Mouse (Mus musculus): ENCODE data around the gene Map3k1. TPM values are rescaled to one million over a fixed set of nuclear protein-coding genes. Genes with fewer than 3 reads are reported as not detected.

Map3k1 gene
- polyA plus RNA-seq, 1 experiment from 2014 or later = 13.5 TPM

DNA sequence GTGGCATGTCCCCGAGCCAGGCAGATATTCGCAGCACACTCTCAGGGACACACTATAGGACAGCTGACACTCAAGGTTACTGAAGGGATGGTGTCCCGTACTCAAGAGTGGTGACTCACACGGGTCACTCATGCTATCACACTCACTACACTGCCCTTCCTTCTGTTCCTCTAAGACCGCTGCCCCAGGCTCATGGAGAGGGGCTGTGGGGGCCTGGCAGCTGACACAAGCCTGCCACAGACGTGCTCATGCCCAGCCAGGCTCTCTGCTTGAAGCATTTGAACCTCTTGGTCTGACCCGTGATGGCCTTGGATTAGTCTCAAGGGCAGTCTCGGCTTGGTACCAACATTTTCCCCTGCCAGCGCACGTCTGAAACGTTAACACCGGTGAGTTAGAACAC is 10.7 kb downstream of the Map3k1 start:
- Histone ChIP-seq H3K9ac (ENCODE audit: low read depth, low read length) (peak overlapping the region; percentile 18; the same call in 1 of the 2 replicates), H3K4me1 (ENCODE audit: control insufficient read depth, insufficient read depth, low read depth, low read length) (peaks cover 53% of the 10 kb centered on the region), H3K9me3 (ENCODE audit: control insufficient read depth, low read length) (no peaks in the 10 kb centered on the region), H3K27me3 (replicated peaks; ENCODE audit: control insufficient read depth, insufficient read depth, low read length) (no peaks in the 10 kb centered on the region), H3K4me2 (ENCODE audit: low read length) (no peak overlapping the region; the same call in 1 of the 2 replicates), H3K4me3 (ENCODE audit: low read length) (no peak overlapping the region), H3K36me3 (ENCODE audit: control insufficient read depth, insufficient read depth, low read length) (no peaks in the 10 kb centered on the region), H3K27ac (ENCODE audit: low read depth, low read length) (no peak overlapping the region)
- peak; percentile 16; the same call in 1 of the 2 replicates for ATAC-seq
- WGBS = 69% methylated on average over 12 of the region's 12 CpGs

DNA sequence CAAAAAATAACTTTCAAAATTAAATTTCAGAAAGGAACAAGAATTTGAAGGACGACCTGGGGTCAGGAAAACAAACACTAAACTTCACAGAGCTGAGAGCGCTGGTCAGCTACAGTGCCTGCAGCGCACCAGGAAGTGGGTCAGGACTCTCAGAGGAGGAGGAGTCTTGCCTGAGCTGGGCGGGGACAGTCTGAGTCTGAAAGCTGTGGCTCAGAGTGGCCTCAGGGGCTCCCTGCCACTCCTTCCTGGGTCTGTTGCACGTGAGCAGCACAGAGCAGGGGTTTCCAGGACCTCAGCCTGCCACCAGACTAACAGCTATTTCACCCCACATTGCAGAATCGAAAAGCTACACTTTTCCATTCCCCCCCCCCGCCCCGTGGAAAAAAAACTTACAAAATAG is 11.8 kb downstream of the Map3k1 start:
- Histone ChIP-seq H3K27me3 (replicated peaks; ENCODE audit: control insufficient read depth, insufficient read depth, low read length) (no peaks in the 10 kb centered on the region), H3K36me3 (ENCODE audit: control insufficient read depth, insufficient read depth, low read length) (no peaks in the 10 kb centered on the region), H3K9me3 (ENCODE audit: control insufficient read depth, low read length) (no peaks in the 10 kb centered on the region), H3K4me1 (ENCODE audit: control insufficient read depth, insufficient read depth, low read depth, low read length) (peaks cover 48% of the 10 kb centered on the region), H3K9ac (ENCODE audit: low read depth, low read length) (no peak overlapping the region), H3K4me3 (ENCODE audit: low read length) (no peak overlapping the region), H3K4me2 (ENCODE audit: low read length) (no peak overlapping the region), H3K27ac (ENCODE audit: low read depth, low read length) (no peak overlapping the region)
- ATAC-seq = peak; percentile 70
- WGBS = 15% methylated on average over 8 of the region's 8 CpGs

DNA sequence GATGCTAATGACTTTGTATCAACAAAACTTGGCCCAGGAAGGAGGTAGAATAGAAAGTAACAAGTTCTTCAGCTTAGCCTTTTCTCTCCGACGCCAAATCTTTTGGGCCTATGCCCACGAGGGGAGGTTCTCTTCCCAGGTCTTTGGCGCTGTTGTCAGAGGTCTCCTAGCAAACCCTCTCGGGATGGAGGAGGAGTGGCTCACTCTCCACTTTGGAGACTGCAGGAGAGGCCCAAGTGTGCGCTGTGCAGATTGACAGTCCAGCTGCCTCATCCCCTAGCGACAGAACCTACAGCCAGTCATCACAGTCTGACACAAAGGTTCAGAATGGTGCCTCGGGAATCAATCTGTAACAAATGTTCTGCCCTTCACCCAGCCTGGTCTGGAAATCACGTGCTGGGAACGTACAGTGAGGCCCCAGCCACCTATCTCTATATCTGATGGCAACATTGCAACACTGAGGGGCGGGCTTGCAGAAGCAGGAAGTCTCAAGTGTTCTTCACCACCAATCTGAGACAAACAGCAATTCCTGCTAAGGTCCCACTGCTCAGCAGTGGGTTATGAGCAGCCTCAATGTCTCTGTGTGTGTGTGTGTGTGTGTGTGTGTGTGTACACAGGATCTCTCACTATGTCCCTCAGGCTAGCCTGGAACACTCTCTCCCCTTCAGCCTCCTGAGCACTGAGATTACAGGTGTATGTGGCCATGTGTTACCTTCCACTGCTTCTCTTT is 12.4 kb downstream of the Map3k1 start:
- Histone ChIP-seq H3K27me3 (replicated peaks; ENCODE audit: control insufficient read depth, insufficient read depth, low read length) (no peaks in the 10 kb centered on the region), H3K4me2 (ENCODE audit: low read length) (no peak overlapping the region), H3K4me3 (ENCODE audit: low read length) (no peak overlapping the region), H3K9me3 (ENCODE audit: control insufficient read depth, low read length) (no peaks in the 10 kb centered on the region), H3K27ac (ENCODE audit: low read depth, low read length) (peak overlapping the region; percentile 16; the same call in 1 of the 2 replicates), H3K4me1 (ENCODE audit: control insufficient read depth, insufficient read depth, low read depth, low read length) (peaks cover 48% of the 10 kb centered on the region), H3K36me3 (ENCODE audit: control insufficient read depth, insufficient read depth, low read length) (no peaks in the 10 kb centered on the region), H3K9ac (ENCODE audit: low read depth, low read length) (no peak overlapping the region)
- 42% methylated on average over 11 of the region's 11 CpGs for WGBS
- 0 out of 2 replicates have a peak, but pooled peaks have one; percentile 22 for ATAC-seq

DNA sequence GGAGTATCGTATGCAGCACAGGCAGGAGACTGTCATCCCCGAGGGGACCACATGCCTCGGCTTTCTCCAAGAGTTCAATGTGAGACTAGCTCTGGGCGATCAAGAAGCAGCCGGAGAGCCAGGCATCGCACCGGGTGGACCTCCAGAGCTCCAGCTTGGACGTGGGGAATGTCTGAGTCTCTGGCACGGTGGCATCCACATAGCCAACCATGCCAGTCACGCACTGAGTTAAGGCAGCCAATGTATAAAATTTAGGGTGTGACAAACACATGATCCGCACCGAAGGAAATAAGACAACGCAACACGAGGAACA is 15.9 kb downstream of the Map3k1 start:
- ATAC-seq = no peak
- Histone ChIP-seq H3K9me3 (ENCODE audit: control insufficient read depth, low read length) (no peaks in the 10 kb centered on the region), H3K4me1 (ENCODE audit: control insufficient read depth, insufficient read depth, low read depth, low read length) (peaks cover 55% of the 10 kb centered on the region), H3K36me3 (ENCODE audit: control insufficient read depth, insufficient read depth, low read length) (no peaks in the 10 kb centered on the region), H3K9ac (ENCODE audit: low read depth, low read length) (no peak overlapping the region), H3K4me3 (ENCODE audit: low read length) (no peak overlapping the region), H3K27ac (ENCODE audit: low read depth, low read length) (no peak overlapping the region), H3K27me3 (replicated peaks; ENCODE audit: control insufficient read depth, insufficient read depth, low read length) (no peaks in the 10 kb centered on the region), H3K4me2 (ENCODE audit: low read length) (no peak overlapping the region)
- 83% methylated on average over 14 of the region's 14 CpGs for WGBS

DNA sequence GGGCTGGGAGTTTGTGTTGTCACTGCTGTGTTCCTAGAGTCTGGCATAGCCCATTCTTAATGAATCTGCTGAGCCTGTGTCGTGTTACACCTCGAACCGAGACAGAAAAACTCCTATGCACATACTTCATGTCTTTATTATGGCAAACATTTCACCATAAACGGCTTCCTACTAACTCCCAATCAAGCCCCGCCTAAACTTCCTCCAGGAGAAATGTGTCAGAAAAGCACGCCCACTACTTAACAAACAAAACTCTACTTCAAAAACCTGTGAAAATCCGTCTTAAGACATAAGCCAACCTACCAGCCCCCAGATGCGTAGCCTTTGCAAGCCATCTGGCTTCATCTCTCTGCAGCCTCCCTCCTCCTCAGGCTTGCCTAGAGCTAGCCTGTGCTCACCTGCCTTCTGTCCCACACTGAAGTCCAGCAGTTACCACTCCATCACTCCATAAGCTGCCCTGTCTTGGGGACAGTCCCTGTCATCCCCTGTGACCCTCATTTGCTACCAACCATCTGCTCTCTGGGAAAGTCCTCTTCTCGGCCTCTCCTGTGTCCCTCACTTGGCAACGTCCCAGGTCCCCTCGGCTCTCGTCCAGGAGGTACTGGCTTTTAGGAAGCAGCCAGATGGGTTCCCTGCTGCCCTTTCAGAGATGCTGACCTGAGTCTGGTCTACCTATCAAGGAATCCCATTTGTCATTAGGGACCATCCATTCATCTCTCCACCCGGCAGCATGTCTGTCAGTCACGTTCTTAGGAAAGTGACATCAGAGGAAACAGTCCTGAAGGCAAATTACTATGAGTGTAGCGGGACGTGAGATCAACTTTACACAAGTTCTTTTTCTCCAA is 16.4 kb downstream of the Map3k1 start:
- Histone ChIP-seq H3K9me3 (ENCODE audit: control insufficient read depth, low read length) (no peaks in the 10 kb centered on the region), H3K36me3 (ENCODE audit: control insufficient read depth, insufficient read depth, low read length) (no peaks in the 10 kb centered on the region), H3K4me1 (ENCODE audit: control insufficient read depth, insufficient read depth, low read depth, low read length) (peaks cover 52% of the 10 kb centered on the region), H3K27me3 (replicated peaks; ENCODE audit: control insufficient read depth, insufficient read depth, low read length) (no peaks in the 10 kb centered on the region), H3K27ac (ENCODE audit: low read depth, low read length) (no peak overlapping the region), H3K9ac (ENCODE audit: low read depth, low read length) (no peak overlapping the region), H3K4me2 (ENCODE audit: low read length) (no peak overlapping the region), H3K4me3 (ENCODE audit: low read length) (no peak overlapping the region)
- peak; percentile 24; the same call in 1 of the 2 replicates for ATAC-seq
- 66% methylated on average over 16 of the region's 16 CpGs for WGBS

DNA sequence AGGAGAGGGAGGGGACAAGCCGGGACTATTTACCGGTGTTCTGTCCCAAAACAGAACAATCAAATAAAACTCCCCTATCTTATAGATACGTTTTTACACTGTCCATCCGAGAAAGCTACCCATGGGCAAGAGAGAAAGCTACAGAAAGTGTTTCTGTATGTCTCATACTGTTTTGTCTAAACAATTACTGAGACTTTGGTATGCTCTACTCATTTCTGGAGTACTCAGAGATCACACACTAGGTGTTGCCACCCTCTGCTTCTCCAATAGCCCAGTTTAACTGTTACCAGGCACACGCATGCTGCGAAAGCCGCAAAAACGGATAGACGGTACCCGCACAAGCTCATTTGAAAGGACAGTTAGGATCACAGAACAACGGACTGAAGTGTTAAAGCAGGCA is 17.2 kb downstream of the Map3k1 start:
- 92% methylated on average over 11 of the region's 11 CpGs for WGBS

DNA sequence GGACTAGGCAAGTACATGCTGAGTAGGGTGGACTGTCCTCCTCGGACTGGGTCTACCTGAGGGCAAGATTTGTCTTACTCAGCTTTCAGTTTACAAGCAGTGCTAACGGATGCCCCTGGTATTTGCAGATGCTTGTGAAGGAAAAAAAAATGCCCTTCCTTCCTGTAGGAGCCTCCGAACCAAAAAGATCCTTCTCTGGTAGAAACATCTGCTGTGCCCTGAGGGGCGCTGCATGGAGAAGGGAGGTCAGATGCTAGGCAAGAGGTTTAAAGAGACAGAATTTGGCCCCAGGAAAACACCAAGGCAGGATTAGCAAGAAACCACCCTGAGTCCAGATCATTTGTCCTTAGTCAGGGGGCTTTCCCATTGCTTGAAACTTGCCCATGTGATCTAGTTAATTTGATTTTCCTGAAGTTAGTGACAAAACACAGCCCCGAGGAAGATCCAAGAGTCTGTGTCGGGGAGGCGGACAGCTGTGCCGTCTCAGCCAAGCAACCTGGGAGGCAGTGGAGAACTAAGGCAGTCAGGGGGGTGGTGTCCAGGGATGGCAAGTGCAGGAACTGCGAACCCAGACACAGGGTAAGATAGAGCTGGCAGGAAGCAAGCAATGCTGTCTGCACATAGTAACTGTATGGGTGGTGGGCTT is 19.2 kb downstream of the Map3k1 start:
- H3K9ac ChIP-seq (ENCODE audit: low read depth, low read length) = no peak overlapping the region
- WGBS = 52% methylated on average over 9 of the region's 9 CpGs
- ATAC-seq = 0 out of 2 replicates have a peak, but pooled peaks have one; percentile 12

More for the DNA sequence above, 17.2 kb downstream of the Map3k1 start:
- no peak overlapping the region for H3K9ac ChIP-seq (ENCODE audit: low read depth, low read length)
- H3K9me3 ChIP-seq (ENCODE audit: control insufficient read depth, low read length) = no peaks in the 10 kb centered on the region
- H3K27me3 ChIP-seq (replicated peaks; ENCODE audit: control insufficient read depth, insufficient read depth, low read length) = no peaks in the 10 kb centered on the region
- no peak for ATAC-seq
- H3K27ac ChIP-seq (ENCODE audit: low read depth, low read length) = no peak overlapping the region
- no peaks in the 10 kb centered on the region for H3K36me3 ChIP-seq (ENCODE audit: control insufficient read depth, insufficient read depth, low read length)
- H3K4me2 ChIP-seq (ENCODE audit: low read length) = no peak overlapping the region
- peaks cover 46% of the 10 kb centered on the region for H3K4me1 ChIP-seq (ENCODE audit: control insufficient read depth, insufficient read depth, low read depth, low read length)
- H3K4me3 ChIP-seq (ENCODE audit: low read length) = no peak overlapping the region

DNA sequence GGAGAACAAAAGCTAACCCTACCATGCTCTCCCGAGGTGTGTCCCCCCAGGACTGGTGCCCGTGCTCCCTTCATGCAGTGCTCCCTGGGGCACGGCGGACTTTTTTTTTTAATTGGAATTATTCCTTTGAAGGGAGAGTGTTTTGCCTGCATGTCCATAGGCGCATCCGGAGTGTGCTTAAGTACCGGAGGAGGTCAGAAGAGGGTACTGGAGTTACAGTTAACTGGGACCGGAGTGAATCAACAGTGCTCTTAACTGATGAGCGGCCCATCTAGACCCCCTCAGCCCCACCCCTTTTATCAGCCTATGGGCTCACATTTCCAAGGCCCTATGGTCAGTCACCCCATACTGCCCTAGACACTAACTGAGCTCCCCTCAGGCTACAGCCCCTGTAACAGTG is 19.9 kb downstream of the Map3k1 start:
- no peaks in the 10 kb centered on the region for H3K36me3 ChIP-seq (ENCODE audit: control insufficient read depth, insufficient read depth, low read length)
- no peaks in the 10 kb centered on the region for H3K9me3 ChIP-seq (ENCODE audit: control insufficient read depth, low read length)
- ATAC-seq = peak; percentile 18; the same call in 1 of the 2 replicates
- no peak overlapping the region for H3K27ac ChIP-seq (ENCODE audit: low read depth, low read length)
- peaks cover 36% of the 10 kb centered on the region for H3K4me1 ChIP-seq (ENCODE audit: control insufficient read depth, insufficient read depth, low read depth, low read length)
- H3K9ac ChIP-seq (ENCODE audit: low read depth, low read length) = no peak overlapping the region
- H3K4me3 ChIP-seq (ENCODE audit: low read length) = no peak overlapping the region
- WGBS = 82% methylated on average over 9 of the region's 9 CpGs
- H3K4me2 ChIP-seq (ENCODE audit: low read length) = no peak overlapping the region
- H3K27me3 ChIP-seq (replicated peaks; ENCODE audit: control insufficient read depth, insufficient read depth, low read length) = no peaks in the 10 kb centered on the region

More for the DNA sequence above, 19.2 kb downstream of the Map3k1 start:
- Histone ChIP-seq H3K4me2 (ENCODE audit: low read length) (no peak overlapping the region), H3K27me3 (replicated peaks; ENCODE audit: control insufficient read depth, insufficient read depth, low read length) (no peaks in the 10 kb centered on the region), H3K9me3 (ENCODE audit: control insufficient read depth, low read length) (no peaks in the 10 kb centered on the region), H3K27ac (ENCODE audit: low read depth, low read length) (no peak overlapping the region; the same call in 1 of the 2 replicates), H3K36me3 (ENCODE audit: control insufficient read depth, insufficient read depth, low read length) (no peaks in the 10 kb centered on the region), H3K4me3 (ENCODE audit: low read length) (no peak overlapping the region), H3K4me1 (ENCODE audit: control insufficient read depth, insufficient read depth, low read depth, low read length) (peaks cover 36% of the 10 kb centered on the region)

Measured in hindbrain, embryonic 16.5 days (tissue).